Mouse (Mus musculus) urinary bladder, postnatal 25 days (tissue): ENCODE measurements around the gene Nmt1.

Experiments used
- DNase-seq: peaks from one replicate; pipeline ENCODE4 v3.0.0; 2022; ENCODE audit warnings: low spot score

Nmt1 gene

DNA sequence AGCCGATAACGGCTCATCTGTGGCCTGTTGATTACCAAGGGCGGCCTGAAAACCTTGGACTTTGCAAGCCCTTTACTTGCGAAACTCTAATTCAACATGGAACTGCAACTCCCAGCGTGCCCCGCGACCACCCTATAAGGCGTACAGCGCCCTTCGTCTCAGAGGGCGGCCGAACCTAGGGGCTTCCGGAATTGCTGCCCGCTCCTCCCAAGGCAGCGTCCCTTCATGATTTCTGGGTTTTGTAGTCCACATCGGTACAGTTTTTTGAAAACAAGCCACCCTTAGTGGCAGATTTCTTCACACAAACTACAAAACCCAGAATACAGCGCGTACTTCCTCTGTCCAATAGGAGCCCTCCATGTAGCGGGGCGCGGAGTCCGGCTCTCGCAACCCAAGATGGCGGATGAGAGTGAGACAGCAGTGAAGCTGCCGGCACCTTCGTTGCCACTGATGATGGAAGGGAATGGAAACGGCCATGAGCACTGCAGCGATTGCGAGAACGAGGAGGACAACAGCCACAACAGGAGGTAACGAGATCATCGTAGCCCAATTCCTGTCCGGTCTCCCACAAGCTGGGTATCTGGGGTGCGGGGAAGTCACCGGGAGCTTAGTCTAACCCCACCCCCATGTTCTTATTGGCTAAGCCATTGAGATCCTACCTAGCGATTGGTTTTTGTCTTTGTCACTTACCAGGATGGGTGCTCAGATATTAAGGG is at the start of gene Nmt1, which contains the start of gene Dcakd:
TSS of gene Nmt1 (plus strand) at position 15 of the 716 bp plus-strand sequence.
TSS of gene Dcakd (minus strand) at position 158 of the 716 bp plus-strand sequence.
- DNase-seq, result peak; percentile 80

GRCm38 (mm10) chr11:102981151-102981890 is 46.7 kb upstream of the Nmt1 start:
- no peak for DNase-seq

GRCm38 (mm10) chr11:102984086-102984485 is 43.9 kb upstream of the Nmt1 start:
- DNase-seq, result no peak

- DNase-seq, result no peak
These were observed 43.4 kb upstream of the Nmt1 start for GRCm38 (mm10) chr11:102984615-102985014.

DNA sequence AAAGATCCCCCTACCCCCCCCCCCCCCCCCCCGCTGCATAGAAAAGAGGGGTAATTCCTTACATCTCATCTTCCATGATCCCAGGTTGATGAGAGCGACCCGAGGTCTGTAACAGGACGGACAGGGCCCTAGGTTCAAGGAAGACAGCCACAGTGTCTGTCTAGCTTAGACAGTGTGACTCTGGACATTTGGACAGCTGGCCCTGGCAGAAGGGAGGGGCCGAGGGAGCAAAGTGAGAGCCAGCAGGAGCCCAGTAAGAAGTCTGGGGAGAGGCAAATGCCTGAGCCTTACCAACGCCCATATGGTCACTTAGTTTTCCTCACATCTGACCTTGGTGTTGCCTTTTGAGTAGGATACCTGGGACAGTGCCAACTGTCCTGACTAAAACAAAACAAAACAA is 42.8 kb upstream of the Nmt1 start:
- no peak for DNase-seq

- no peak for DNase-seq
These were observed 38.3 kb upstream of the Nmt1 start for GRCm38 (mm10) chr11:102989641-102990151.

DNA sequence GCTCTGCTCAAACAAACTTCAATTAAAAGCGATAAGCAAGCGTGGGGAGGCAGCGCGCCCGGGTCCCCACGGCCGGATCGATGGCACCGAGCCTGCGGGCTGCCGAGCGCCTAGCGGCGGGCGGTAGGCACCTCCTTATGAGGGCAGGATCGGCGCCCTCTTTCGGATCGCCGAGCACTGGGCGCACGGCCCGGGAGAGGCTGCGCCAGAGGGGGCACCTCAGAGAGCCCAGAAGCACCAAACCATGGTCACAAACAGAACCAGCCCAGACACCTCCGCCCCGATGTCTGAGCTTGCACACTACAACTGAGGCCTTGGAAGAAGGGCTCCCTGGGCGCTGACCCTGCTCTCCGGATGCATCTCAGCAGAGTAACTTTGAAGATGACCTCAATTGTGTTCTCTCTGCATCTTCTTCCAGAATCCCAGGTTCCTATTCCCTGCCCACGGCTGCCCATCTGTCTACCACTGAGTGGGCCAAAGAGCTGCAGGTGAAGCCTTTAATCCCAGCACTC is 37.8 kb upstream of the Nmt1 start:
- peak; percentile 36 for DNase-seq

- DNase-seq, result no peak
These were observed 36.3 kb upstream of the Nmt1 start for GRCm38 (mm10) chr11:102991681-102992080.

DNA sequence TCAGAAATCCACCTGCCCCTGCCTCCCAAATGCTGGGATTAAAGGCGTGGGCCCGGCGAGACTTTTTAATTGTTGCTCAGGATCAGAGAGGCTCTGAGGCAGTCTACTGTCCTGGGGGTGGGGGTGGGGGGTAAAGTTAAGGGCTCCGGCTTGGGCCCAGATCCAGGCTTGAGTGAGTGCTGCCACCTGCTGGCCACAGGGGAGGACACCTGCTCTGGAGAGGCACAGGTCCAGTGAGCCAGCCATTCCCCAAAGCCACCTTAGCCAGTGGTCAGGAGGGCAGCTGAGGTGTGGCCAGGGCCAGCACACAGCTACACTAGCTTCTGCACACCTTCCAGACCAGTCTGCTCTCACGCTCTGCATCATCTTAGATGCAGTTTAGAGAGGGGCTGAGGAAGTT is 35.0 kb upstream of the Nmt1 start:
- DNase-seq, result peak; percentile 83

GRCm38 (mm10) chr11:102993420-102994029 is 34.5 kb upstream of the Nmt1 start:
- no peak for DNase-seq

GRCm38 (mm10) chr11:102994952-102995351 is 33.0 kb upstream of the Nmt1 start:
- DNase-seq, result no peak

GRCm38 (mm10) chr11:102996385-102996784 is 31.6 kb upstream of the Nmt1 start:
- DNase-seq, result peak; percentile 46

GRCm38 (mm10) chr11:102996991-102997770 is 30.8 kb upstream of the Nmt1 start:
- no peak for DNase-seq

GRCm38 (mm10) chr11:102998254-102998576 is 29.8 kb upstream of the Nmt1 start:
- no peak for DNase-seq

DNA sequence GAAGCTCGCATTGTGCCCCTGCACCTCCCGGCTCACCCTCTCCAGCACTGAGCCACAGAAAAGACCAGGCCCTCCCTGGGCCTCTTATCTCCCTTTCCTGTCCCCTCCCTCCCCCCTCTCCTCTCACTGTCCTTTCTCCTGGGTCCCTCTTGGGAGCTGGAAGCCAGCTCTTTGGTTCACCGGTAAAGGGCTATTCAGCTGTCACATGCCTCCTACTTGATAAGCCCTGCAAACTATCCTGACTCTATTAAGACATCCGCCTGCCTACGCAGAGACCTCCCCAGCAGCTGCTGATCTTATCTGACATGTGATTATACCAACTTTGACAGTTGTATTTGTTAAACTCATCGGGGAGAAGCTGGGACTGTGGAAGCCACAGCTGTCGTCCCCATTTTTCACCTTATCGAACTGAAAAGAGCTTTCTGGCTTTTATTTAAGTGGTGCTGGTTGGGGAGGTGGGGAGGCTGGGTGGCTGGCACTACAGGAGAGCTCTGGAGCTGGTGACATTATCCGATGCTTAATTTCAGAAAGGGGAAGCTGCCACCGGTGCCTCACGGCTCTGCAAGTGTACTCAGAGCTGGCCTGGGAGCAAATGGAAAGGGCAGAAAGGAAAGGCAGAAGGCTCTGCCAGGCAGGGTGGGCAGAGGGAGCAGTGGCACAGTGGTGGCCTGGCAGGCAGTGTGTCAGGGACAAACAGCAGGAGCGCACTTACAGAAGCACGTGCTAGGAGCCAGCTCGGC is 29.2 kb upstream of the Nmt1 start:
- no peak for DNase-seq

GRCm38 (mm10) chr11:102999317-102999970 is 28.5 kb upstream of the Nmt1 start:
- no peak for DNase-seq

DNA sequence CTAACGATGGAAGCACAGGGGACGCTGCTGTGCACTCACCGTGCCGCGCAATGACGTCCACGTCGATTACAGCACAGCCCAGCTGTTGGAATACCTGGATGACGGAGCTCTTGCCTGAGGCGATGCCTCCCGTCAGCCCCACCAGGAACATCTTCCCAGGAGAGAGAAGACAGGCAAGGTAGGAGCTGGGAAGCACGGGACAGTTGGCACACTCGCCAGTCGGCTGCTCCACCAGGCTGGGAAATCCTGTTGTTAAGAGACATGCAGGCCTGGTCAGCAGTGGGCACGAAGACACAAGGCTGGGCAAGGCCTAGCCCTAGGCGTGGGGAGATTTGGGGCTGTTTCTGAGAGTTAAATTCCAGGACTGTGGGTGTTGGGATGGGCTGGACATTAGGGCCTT is 27.9 kb upstream of the Nmt1 start:
- DNase-seq, result no peak

DNA sequence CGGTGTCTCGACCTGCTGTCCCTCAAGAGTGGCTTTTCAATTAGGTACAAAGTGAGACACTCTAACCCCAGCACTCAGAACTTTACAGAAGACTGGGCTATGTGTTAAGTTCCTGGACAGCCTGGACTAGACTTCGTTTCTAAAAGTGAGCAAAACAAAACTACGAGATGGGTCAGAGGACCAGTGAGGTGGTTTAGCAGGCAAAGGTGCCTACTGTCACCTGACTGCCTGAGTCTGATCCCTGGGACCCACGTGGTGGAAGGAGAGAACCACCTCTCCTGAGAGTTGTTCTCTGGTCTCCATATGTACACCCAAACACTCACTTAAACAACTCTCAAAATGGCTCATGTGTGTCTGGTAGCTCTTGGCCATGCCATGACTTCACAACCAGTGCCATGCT is 26.9 kb upstream of the Nmt1 start:
- no peak for DNase-seq

GRCm38 (mm10) chr11:103003210-103003609 is 24.8 kb upstream of the Nmt1 start:
- peak; percentile 68 for DNase-seq

- no peak for DNase-seq
These were observed 23.1 kb upstream of the Nmt1 start for GRCm38 (mm10) chr11:103004852-103005251.
